Mouse (Mus musculus) adrenal gland, adult 18-20 months (tissue): ENCODE data around the gene Cytl1. TPM values are rescaled to one million over a fixed set of nuclear protein-coding genes. Genes with fewer than 3 reads are reported as not detected.

Source experiments
- DNase-seq, 2 experiments: peaks; one replicate each; pipeline ENCODE4 v3.0.0; 2021 to 2022; ENCODE audit warnings: low spot score in 2 of 2
- long read RNA-seq, 2 experiments: library from polyadenylated mRNA; stranded (forward); transcript quantifications; one replicate each; pipeline ENCODE4 v2.0.0; 2021
- total RNA-seq, 2 experiments: library from RNA; stranded (reverse); gene quantifications; 1 replicate in 1 of 2; 2 replicates in 1 of 2; pipeline ENCODE4 v1.2.3; 2021

Gene Cytl1
- total RNA-seq, result 1 to 10 TPM; 2.1 to 4.8 TPM
- long read RNA-seq, experiment 1, partial matches to known transcripts, result 0 of 2 reads
- long read RNA-seq, experiment 1, other reads (novel, unspliced or antisense), result 0 of 2 reads
- long read RNA-seq, experiment 2, partial matches to known transcripts, result 0 of 2 reads
- long read RNA-seq, experiment 2, other reads (novel, unspliced or antisense), result 0 of 2 reads

- no peak for DNase-seq
Observed at GRCm38 (mm10) chr5:37735224-37735623, at the start of gene Cytl1. TSS of gene Cytl1 (plus strand) at chr5:37735519.

- no peak for DNase-seq
Observed at GRCm38 (mm10) chr5:37692759-37693158, 42.6 kb upstream of the Cytl1 start.

GRCm38 (mm10) chr5:37695773-37696172, 39.5 kb upstream of the Cytl1 start:
- DNase-seq, result no peak

- no peak for DNase-seq
Observed at GRCm38 (mm10) chr5:37697286-37697685, 38.0 kb upstream of the Cytl1 start.

GRCm38 (mm10) chr5:37699757-37700156, 35.6 kb upstream of the Cytl1 start:
- DNase-seq, result no peak

GRCm38 (mm10) chr5:37704962-37705361, 30.4 kb upstream of the Cytl1 start:
- no peak for DNase-seq

- no peak for DNase-seq
Observed at GRCm38 (mm10) chr5:37708124-37708523, 27.2 kb upstream of the Cytl1 start.

- no peak for DNase-seq
Observed at GRCm38 (mm10) chr5:37709257-37709904, 25.9 kb upstream of the Cytl1 start.

- no peak for DNase-seq
Observed at GRCm38 (mm10) chr5:37716505-37717372, 18.6 kb upstream of the Cytl1 start, which contains the start of gene Stk32b. TSS of gene Stk32b (minus strand) at chr5:37717171.

- DNase-seq, result peak; percentile 17 to 35
Observed at GRCm38 (mm10) chr5:37717384-37717963, 17.8 kb upstream of the Cytl1 start.

GRCm38 (mm10) chr5:37720670-37721069, 14.6 kb upstream of the Cytl1 start:
- no peak for DNase-seq

GRCm38 (mm10) chr5:37725220-37725886, 10.0 kb upstream of the Cytl1 start:
- no peak for DNase-seq

GRCm38 (mm10) chr5:37730781-37731180, 4.5 kb upstream of the Cytl1 start:
- DNase-seq, result no peak

- DNase-seq, result no peak
Observed at GRCm38 (mm10) chr5:37736213-37736612, 894 bp downstream of the Cytl1 start.

- no peak for DNase-seq
Observed at GRCm38 (mm10) chr5:37743889-37744707, 8.8 kb downstream of the Cytl1 start.

GRCm38 (mm10) chr5:37752027-37752967, 17.0 kb downstream of the Cytl1 start:
- peak; percentile 55 to 64 for DNase-seq

- peak; percentile 57 to 67 for DNase-seq
Observed at GRCm38 (mm10) chr5:37753366-37753765, 18.0 kb downstream of the Cytl1 start.

- no peak for DNase-seq
Observed at GRCm38 (mm10) chr5:37762046-37762445, 26.7 kb downstream of the Cytl1 start.

GRCm38 (mm10) chr5:37765851-37766250, 30.5 kb downstream of the Cytl1 start:
- no peak for DNase-seq
